Mouse (Mus musculus) forebrain, embryonic 10.5 days (tissue): ENCODE results near the gene Gm7792. TPM values are rescaled to one million over a fixed set of nuclear protein-coding genes. Genes with fewer than 3 reads are reported as not detected.
"Not testable (repeated sequence)": the region's sequence is repeated elsewhere in the genome, so short reads cannot be mapped to it uniquely, and the experiment has no call there.

ENCODE experiments used
- DNase-seq: peaks from one replicate; pipeline ENCODE4 v3.0.0-alpha.2; 2017; ENCODE audit warnings: low spot score; ENCODE audit errors: extremely low spot score
- H3K27ac ChIP-seq: fragments of 300-500 bp; sonication (generic); 2 replicates; pipeline ENCODE4 v1.5.1; 2016; ENCODE audit warnings: mild to moderate bottlenecking
- H3K27me3 ChIP-seq: fragments of 300-500 bp; sonication (generic); 2 replicates; pipeline ENCODE4 v1.6.1; 2016; ENCODE audit warnings: mild to moderate bottlenecking; ENCODE audit not compliant: poor library complexity, severe bottlenecking
- H3K36me3 ChIP-seq: fragments of 300-500 bp; sonication (generic); replicated peaks from 2 replicates; pipeline ENCODE4 v1.6.1; 2016; ENCODE audit warnings: mild to moderate bottlenecking, moderate library complexity
- H3K4me1 ChIP-seq: fragments of 300-500 bp; sonication (generic); 2 replicates; pipeline ENCODE4 v1.6.1; 2016
- H3K4me3 ChIP-seq: fragments of 300-500 bp; sonication (generic); 2 replicates; pipeline ENCODE4 v1.5.1; 2016; ENCODE audit warnings: mild to moderate bottlenecking, moderate library complexity
- H3K9me3 ChIP-seq: fragments of 300-500 bp; sonication (generic); 2 replicates; pipeline ENCODE4 v1.6.1; 2016; ENCODE audit warnings: mild to moderate bottlenecking, moderate library complexity
- WGBS: fragments of 180-500 bp; shearing (Covaris S2); methylation state at CpG from one replicate; pipeline ENCODE4 v1.1.7; 2016; 5-methylcytosine and 5-hydroxymethylcytosine counted together
- polyA plus RNA-seq: library from polyadenylated mRNA; unstranded; fragments of >200 nt; fragmentation: Nextera tagmentation; extraction: Ambion mirVana; gene quantifications from 2 replicates; pipeline ENCODE4 v1.2.1, GENCODE M21; 2016

Gm7792 gene
- polyA plus RNA-seq, result not detected in 2 replicates

DNA sequence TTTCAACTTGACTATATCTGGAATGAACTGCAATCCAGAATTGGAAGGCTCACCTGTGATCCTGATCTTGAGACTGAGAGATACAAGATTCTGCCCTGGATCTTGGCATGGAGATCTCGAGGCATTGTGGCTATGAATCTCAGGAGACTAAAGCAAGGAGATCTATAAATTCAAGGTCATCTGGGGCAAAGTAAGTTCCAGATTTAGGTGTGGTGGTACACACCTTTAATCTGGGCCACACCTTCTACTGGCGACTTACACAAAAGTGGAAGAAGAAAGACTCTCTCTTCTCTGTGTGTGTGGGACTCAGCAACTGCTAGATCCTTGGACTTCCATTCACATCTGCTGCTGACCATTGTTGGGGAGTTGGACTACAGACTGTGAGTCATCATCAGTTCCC is at the start of gene Gm7792:
Gene Gm7792, plus strand, starts transcription at position 301 of the 400 bp plus-strand sequence.
- H3K4me1 ChIP-seq, H3K27me3 ChIP-seq, H3K4me3 ChIP-seq, H3K36me3 ChIP-seq, H3K27ac ChIP-seq, H3K9me3 ChIP-seq, DNase-seq: not testable (repeated sequence)
- 90% methylated on average over 1 of the region's 2 CpGs for WGBS

Other genes with a start within 250 kb of the Gm7792 start
- not detected in 2 replicates for gene C87414, start 172.2 kb upstream of the Gm7792 start, polyA plus RNA-seq
- not detected in 2 replicates for gene Gm16429, start 85.3 kb downstream of the Gm7792 start, polyA plus RNA-seq
- gene BC061212, start 226.8 kb downstream of the Gm7792 start, polyA plus RNA-seq, result not detected in 2 replicates
- not detected in 2 replicates for gene Gm6351, start 232.6 kb downstream of the Gm7792 start, polyA plus RNA-seq